Mouse (Mus musculus) heart, postnatal 0 days (tissue): ENCODE results near the gene Yaf2. TPM values are rescaled to one million over a fixed set of nuclear protein-coding genes. Genes with fewer than 3 reads are reported as not detected.

Experiments used
- ATAC-seq: fragments of 200-750 bp; cut with Nextera tagmentation; 2 replicates; pipeline ENCODE4 v1.8.0; 2017; ENCODE audit warnings: low read depth, moderate number of reproducible peaks, moderate library complexity; ENCODE audit not compliant: insufficient read depth
- DNase-seq: peaks from one replicate; pipeline ENCODE4 v3.0.0-alpha.2; 2016; ENCODE audit warnings: low spot score
- H3K27ac ChIP-seq: fragments of 300-500 bp; sonication (generic); 2 replicates; pipeline ENCODE4 v1.5.1; 2014; ENCODE audit warnings: low read depth, mild to moderate bottlenecking
- H3K27me3 ChIP-seq: fragments of 300-500 bp; sonication (generic); 2 replicates; pipeline ENCODE4 v1.6.1; 2014; ENCODE audit warnings: low read length, mixed read lengths; ENCODE audit not compliant: control insufficient read depth, insufficient read depth
- H3K36me3 ChIP-seq: fragments of 300-500 bp; sonication (generic); replicated peaks from 2 replicates; pipeline ENCODE4 v1.6.1; 2014; ENCODE audit warnings: low read length, mixed read lengths; ENCODE audit not compliant: control insufficient read depth, insufficient read depth
- H3K4me1 ChIP-seq: fragments of 300-500 bp; sonication (generic); 2 replicates; pipeline ENCODE4 v1.6.1; 2014; ENCODE audit warnings: antibody characterized with exemption; ENCODE audit not compliant: control insufficient read depth, insufficient read depth
- H3K4me2 ChIP-seq: fragments of 300-500 bp; sonication (generic); 2 replicates; pipeline ENCODE4 v1.6.1; 2014; ENCODE audit warnings: low read depth, mild to moderate bottlenecking, low read length, moderate library complexity
- H3K4me3 ChIP-seq: fragments of 300-500 bp; sonication (generic); 2 replicates; pipeline ENCODE4 v1.5.1; 2014; ENCODE audit warnings: low read depth, low read length
- H3K9ac ChIP-seq: fragments of 300-500 bp; sonication (generic); replicated peaks from 2 replicates; pipeline ENCODE4 v1.6.1; 2014; ENCODE audit warnings: low read depth, low read length, mixed read lengths
- H3K9me3 ChIP-seq: fragments of 300-500 bp; sonication (generic); replicated peaks from 2 replicates; pipeline ENCODE4 v1.6.1; 2016; ENCODE audit warnings: low read length; ENCODE audit not compliant: control insufficient read depth
- CTCF ChIP-seq: IDR thresholded peaks from 2 replicates; pipeline ENCODE4 v1.5.1; 2016; ENCODE audit warnings: antibody characterized with exemption, control low read depth, low read depth
- EP300 ChIP-seq: IDR thresholded peaks from 2 replicates; pipeline ENCODE4 v1.6.1; 2016; ENCODE audit warnings: antibody characterized with exemption, low read depth
- WGBS: fragments of 180-500 bp; shearing (Covaris S2); extraction: QIAGEN DNeasy Blood & Tissue Kit; methylation state at CpG from one replicate; pipeline ENCODE4 v1.1.7; 2014; 5-methylcytosine and 5-hydroxymethylcytosine counted together
- polyA plus RNA-seq: library from polyadenylated mRNA; unstranded; fragments of >200 nt; fragmentation: Nextera tagmentation; extraction: Ambion mirVana; gene quantifications from 2 replicates; pipeline ENCODE4 v1.2.1, GENCODE M21; 2015
- total RNA-seq: library from RNA; depleted of rRNA; stranded (reverse); fragments of >200 nt; gene quantifications from 2 replicates; pipeline ENCODE4 v1.2.3, GENCODE M21; 2014; ENCODE audit warnings: low replicate concordance

Gene Yaf2
- total and polyA plus RNA-seq, 2 experiments from 2014 or later = 47.1 to 68.5 TPM

GRCm38 (mm10) chr15:93371838-93372237 lies 35.1 kb upstream of the Yaf2 start:
- Histone ChIP-seq H3K4me2 (no peak overlapping the region), H3K27me3 (no peaks in the 10 kb centered on the region), H3K4me1 (no peaks in the 10 kb centered on the region), H3K9ac (no peak overlapping the region), H3K4me3 (no peak overlapping the region), H3K9me3 (no peaks in the 10 kb centered on the region), H3K27ac (no peak overlapping the region), H3K36me3 (no peaks in the 10 kb centered on the region)
- 85% methylated on average over 2 of the region's 2 CpGs for WGBS
- no peak for ATAC-seq
- DNase-seq = no peak
- TF ChIP-seq EP300 (no peak), CTCF (peak; percentile 20; the same call in 1 of the 2 replicates)

- no peaks in the 10 kb centered on the region for H3K27me3 ChIP-seq
- no peak overlapping the region for H3K4me2 ChIP-seq
- no peaks in the 10 kb centered on the region for H3K9me3 ChIP-seq
- TF ChIP-seq EP300 = no peak
- TF ChIP-seq CTCF = no peak
- ATAC-seq (no peak), DNase-seq (no peak)
- H3K4me1 ChIP-seq = no peaks in the 10 kb centered on the region
- WGBS = 55% methylated on average over 9 of the region's 9 CpGs
- no peak overlapping the region for H3K27ac ChIP-seq
- H3K4me3 ChIP-seq = no peak overlapping the region
- no peaks in the 10 kb centered on the region for H3K36me3 ChIP-seq
- H3K9ac ChIP-seq = no peak overlapping the region
Measured at GRCm38 (mm10) chr15:93368558-93368957, 31.8 kb upstream of the Yaf2 start.

- Histone ChIP-seq H3K4me3 (no peak overlapping the region), H3K27ac (no peak overlapping the region), H3K4me2 (no peak overlapping the region), H3K9ac (no peak overlapping the region), H3K36me3 (no peaks in the 10 kb centered on the region), H3K27me3 (no peaks in the 10 kb centered on the region), H3K4me1 (no peaks in the 10 kb centered on the region), H3K9me3 (no peaks in the 10 kb centered on the region)
- ATAC-seq (no peak), DNase-seq (no peak)
- 87% methylated on average over 6 of the region's 6 CpGs for WGBS
- TF ChIP-seq EP300 = no peak
- no peak for TF ChIP-seq CTCF
Measured at GRCm38 (mm10) chr15:93365561-93365960, 28.8 kb upstream of the Yaf2 start.

GRCm38 (mm10) chr15:93358346-93359095 lies 21.8 kb upstream of the Yaf2 start:
- Histone ChIP-seq H3K9me3 (no peaks in the 10 kb centered on the region), H3K4me2 (no peak overlapping the region), H3K27ac (no peak overlapping the region), H3K9ac (no peak overlapping the region), H3K4me3 (no peak overlapping the region), H3K36me3 (no peaks in the 10 kb centered on the region), H3K27me3 (no peaks in the 10 kb centered on the region), H3K4me1 (no peaks in the 10 kb centered on the region)
- ATAC-seq (no peak), DNase-seq (no peak)
- no peak for TF ChIP-seq EP300
- no peak for TF ChIP-seq CTCF
- 90% methylated on average over 19 of the region's 19 CpGs for WGBS

GRCm38 (mm10) chr15:93340630-93341379 lies 4.1 kb upstream of the Yaf2 start:
- no peak overlapping the region for H3K27ac ChIP-seq
- no peak overlapping the region for H3K9ac ChIP-seq
- H3K27me3 ChIP-seq = no peaks in the 10 kb centered on the region
- no peaks in the 10 kb centered on the region for H3K36me3 ChIP-seq
- 47% methylated on average over 10 of the region's 10 CpGs for WGBS
- ATAC-seq = no peak
- H3K4me1 ChIP-seq = no peaks in the 10 kb centered on the region
- no peak overlapping the region for H3K4me3 ChIP-seq
- no peak overlapping the region for H3K4me2 ChIP-seq
- TF ChIP-seq CTCF (no peak), EP300 (no peak)
- H3K9me3 ChIP-seq = no peaks in the 10 kb centered on the region
- no peak for DNase-seq
